Mouse (Mus musculus): ENCODE data around the gene Ncor2.

Ncor2 gene

DNA sequence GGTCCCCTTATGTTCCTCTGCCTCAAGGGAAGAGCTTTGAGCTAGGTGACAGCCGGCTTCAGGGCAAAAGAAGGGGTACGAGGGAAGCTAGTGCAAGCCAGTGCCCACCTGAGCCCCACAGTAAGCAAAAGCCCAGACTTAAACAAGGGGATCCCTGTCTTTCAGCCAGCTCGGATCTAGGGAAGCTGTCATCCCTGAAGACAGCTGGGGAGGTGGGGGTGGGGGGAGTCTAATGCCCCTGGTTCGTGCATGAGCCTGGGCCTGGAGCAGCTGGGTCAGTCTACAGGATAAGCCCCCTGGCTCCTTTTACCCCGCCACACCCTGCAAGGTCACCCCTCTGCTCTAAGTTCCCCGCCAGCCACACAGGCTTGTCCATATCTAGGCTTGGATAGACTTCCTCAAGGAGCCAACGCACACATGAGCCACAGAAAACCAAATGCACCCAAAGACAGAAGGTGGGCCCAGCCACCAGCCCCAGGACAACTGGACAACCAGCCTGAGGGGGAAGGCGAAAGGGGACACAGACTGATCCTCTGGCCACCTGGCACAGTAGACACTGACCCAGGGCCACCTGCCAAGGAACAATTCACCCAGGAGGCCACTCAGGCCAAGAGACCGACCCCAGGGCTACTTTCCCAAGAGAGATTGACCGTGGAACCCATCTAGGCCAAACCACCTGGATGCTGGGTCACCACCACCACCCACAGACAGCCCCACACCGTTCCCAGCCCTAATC lies 8.7 kb downstream of the Ncor2 start:
- DNase-seq (ENCODE audit: low spot score in 2 of 2): no peak

GRCm38 (mm10) chr5:125168101-125168500 lies 10.9 kb downstream of the Ncor2 start:
- DNase-seq (ENCODE audit: low spot score in 2 of 2): no peak

- DNase-seq (ENCODE audit: low spot score in 2 of 2): no peak
Observed at GRCm38 (mm10) chr5:125167524-125167923, 11.5 kb downstream of the Ncor2 start.

- no peak for DNase-seq (ENCODE audit: low spot score in 2 of 2)
Observed at GRCm38 (mm10) chr5:125165993-125166392, 13.0 kb downstream of the Ncor2 start.

DNA sequence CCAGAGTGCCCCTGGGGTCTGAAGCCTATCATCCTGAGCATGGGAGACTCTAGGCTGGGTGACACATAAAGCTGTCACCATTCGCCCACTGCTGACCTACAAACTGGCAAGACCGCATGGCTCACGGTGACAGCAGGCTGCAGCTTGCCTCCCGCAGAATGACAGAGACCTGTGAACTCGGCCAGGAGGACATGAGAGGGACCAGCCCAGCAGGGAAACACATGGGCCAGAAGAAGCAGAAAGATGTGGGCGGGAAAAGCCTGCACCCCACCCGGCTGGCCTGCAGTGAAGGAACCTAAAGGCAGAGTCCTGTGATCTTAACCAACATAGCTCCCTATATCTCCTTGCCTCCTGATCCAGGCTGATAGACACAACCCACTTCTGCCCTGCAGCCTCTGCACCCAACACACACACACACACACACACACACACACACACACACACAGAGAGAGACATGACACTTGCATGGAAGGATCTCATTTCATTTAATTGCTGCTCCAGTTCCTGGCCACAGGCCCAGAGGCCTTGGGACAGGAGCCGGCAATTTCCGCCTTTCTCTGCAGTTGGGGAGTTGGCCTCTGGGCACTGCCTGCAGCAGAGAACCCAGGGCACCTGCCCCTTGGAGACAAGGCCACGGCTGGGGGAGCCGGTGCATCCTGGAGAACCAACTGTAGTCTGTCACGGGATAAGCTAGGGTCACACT lies 14.4 kb downstream of the Ncor2 start:
- no peak for DNase-seq (ENCODE audit: low spot score in 2 of 2)

DNA sequence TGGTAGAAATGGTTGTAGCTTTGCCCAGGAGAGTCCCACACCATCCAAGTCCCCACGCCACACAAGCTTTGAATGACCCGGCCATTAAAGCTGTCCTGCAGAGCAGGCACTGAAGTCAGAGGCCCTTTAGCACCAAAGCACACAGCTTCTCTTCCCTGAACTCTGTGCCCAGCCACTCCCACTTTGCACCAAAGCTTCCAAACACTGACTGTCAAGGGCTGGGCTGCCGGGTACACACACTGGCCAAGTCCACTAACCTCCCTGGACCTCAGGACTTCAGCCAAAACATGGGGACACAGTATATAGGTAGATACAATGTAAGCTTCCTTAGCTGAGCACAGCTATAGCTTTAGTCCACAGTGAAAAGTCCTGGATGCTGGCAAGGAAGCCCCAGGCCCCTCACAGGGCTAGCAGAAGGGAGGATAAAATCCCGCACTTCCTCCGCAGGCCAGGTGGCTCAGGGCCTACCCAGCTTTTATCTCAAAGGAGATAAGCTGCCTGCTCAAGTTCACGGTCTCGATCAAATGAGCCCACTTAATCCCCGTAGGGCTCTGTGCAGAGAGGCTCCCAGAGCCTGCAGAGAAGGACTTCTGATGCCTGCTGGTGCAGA lies 15.5 kb downstream of the Ncor2 start:
- DNase-seq (ENCODE audit: low spot score in 2 of 2): no peak

- no peak for DNase-seq (ENCODE audit: low spot score in 2 of 2)
Observed at GRCm38 (mm10) chr5:125162461-125162860, 16.6 kb downstream of the Ncor2 start.

GRCm38 (mm10) chr5:125159804-125160405 lies 19.1 kb downstream of the Ncor2 start:
- DNase-seq (ENCODE audit: low spot score in 2 of 2): no peak

- no peak for DNase-seq (ENCODE audit: low spot score in 2 of 2)
Observed at GRCm38 (mm10) chr5:125159293-125159692, 19.7 kb downstream of the Ncor2 start.

DNA sequence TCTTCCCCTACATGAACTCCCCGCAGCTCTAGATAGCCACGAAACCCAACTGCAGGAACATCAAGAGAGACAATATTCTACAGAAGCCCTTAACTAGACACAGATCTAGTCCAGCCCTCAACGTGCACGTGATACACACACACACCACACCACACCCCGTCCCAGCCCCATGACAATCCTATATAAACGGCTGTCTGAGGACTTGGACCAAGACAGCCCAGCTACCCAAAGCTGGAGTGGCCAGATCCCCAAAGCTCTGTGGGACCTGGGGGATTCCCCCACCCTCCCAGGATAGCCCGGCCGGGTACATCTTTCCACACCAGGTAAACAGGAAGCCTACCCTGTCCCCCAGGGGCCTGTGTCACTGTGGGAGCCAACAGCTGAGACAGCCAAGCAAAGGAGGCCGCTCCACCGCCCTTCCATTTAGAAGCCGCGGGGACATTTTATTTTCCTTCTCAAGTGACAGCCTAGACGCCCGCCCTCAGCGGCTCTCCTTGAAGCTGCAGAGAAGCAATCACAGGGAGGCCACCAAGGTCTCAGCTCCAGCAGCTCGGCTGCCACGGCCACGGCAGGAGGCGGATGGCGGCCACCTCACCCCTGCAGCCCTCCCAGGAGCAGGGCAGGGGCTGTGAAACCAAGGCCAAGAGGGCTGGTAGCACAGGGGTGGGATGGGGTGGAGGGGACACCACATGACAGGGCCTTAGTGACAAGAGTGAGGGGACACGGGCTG lies 20.6 kb downstream of the Ncor2 start:
- DNase-seq (ENCODE audit: low spot score in 2 of 2): no peak

DNA sequence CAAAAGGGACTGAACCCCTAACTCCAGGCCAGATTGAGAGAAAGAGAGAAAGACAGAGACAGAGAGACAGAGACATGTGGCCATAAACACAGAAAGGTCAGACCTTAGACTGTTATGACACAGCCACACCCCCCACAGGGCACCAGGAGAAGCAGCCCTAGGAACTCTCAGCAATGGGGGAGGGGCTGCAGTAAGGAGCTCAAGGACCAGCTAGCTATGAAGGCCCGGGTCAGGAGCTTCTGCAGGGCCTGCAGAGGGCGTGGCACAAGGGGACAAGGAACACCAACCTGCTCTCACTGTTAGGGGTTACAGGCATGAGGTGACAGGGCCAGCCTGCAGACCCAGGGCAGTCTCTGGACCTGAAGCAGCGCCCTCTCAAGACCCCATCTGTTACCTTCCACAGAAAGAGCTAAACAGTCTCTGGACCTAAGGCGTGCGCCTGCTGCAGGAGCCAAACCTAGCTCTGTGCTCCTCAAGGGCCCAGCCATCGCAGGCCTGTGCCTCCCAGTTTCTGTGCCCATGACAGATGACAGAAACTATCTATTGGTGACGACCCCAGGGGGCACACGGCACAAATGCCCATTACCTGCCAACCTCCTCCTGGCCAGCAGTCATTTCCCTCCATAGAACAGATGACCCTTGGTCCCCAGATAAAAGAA lies 21.5 kb downstream of the Ncor2 start:
- no peak for DNase-seq (ENCODE audit: low spot score in 2 of 2)

- DNase-seq (ENCODE audit: low spot score in 2 of 2): no peak
Observed at GRCm38 (mm10) chr5:125156418-125157205, 22.4 kb downstream of the Ncor2 start.

DNA sequence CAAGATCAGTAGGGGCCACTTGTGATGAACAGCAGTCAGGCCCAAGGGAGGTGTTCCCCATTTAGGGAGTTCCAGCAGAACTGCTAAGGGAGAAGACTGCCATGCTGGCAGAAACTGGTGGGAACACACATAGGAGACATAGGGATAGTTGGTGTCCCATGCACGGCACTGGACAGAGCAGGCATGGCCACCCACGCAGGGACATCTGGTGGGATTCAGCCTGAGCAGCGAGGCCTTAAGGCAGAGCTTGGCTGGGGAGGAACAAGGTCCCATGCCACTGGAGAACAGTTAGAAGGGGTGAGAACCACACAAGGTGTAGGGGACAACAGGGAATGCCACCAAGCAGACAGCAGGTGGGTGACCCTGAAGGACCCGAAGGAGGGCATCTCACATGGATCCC lies 23.6 kb downstream of the Ncor2 start:
- no peak for DNase-seq (ENCODE audit: low spot score in 2 of 2)

GRCm38 (mm10) chr5:125154989-125155388 lies 24.0 kb downstream of the Ncor2 start:
- DNase-seq (ENCODE audit: low spot score in 2 of 2): no peak

DNA sequence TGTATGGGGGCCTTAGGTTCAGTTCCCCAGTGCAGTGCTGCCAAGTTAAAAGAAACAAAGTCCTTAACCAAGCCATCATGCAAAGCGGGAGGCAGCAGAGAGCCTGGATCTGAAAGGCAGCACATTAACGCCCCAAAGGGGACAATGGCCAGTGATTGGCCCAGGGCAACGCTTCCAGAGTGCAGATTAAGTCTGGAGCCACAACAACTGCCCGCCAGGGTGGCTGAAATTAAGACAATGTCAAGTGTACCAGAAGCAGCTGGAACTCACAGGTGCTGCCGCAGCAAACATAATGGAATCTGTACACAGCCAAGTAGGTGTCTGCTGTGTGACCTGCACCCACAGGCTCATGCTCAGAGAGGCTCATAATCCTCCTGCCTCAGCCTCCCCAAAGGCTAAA lies 24.8 kb downstream of the Ncor2 start:
- no peak for DNase-seq (ENCODE audit: low spot score in 2 of 2)

GRCm38 (mm10) chr5:125153201-125153816 lies 25.7 kb downstream of the Ncor2 start:
- no peak for DNase-seq (ENCODE audit: low spot score in 2 of 2)

DNA sequence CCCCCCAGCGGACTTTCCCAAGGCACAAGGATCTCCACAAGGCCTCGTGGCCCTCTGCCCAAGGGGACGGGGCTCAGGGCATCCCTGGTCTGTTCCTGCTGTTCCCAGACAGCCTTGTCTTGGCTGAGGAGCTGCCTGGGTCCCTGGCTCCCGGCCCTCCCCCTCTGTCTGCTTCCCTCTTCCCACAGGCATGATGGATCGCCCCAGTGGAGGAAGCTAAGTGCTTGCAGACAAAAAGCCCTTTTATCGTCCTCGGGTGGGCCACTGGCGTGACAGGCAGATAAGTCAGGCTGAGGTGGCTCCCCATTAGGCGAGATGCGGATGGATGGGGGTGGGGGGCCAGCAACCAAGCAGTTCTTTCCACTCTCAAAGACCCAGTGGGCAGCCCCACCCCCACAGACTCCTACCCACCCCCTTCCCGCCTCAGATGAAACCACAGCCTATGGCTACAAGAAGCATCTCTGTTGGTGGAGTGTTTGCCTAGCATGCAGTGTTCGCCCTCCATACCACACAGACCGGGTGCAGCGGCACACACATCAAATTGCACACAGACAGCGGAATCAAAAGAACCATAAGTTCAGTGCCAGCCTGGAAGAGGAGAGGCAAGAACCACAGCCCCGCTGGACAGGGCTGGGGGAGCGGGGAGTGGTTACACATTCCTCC lies 27.0 kb downstream of the Ncor2 start:
- no peak for DNase-seq (ENCODE audit: low spot score in 2 of 2)

DNA sequence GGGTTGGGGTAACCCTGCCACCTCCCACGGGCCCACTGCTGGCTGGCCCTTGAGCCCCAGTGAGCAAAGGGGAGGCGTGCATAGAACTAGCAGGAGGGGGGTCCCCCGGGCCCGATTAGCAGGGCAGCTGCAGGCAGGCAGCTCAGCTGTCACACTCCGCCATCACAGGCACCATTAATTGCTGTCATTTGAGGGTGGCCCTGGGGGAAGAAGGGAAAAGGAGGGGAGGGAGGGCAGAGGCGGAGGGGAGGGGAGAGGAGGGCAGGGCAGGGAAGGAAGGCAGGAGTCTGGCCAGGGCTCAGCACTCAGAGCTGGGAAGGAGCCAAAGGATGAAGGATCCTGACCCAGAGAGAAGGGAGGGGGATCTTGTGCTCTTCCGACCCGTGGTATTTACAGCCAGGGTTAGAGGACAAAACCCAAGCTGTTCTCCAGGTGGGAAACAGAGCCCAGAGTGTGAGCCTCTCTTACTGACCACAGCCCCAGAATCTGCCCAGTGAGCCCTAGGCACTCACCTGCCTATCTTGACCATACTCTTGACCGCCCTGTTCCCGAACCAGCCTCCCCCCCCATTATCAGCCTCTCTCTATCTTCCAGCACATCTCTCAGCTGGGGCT lies 28.0 kb downstream of the Ncor2 start:
- no peak for DNase-seq (ENCODE audit: low spot score in 2 of 2)

DNA sequence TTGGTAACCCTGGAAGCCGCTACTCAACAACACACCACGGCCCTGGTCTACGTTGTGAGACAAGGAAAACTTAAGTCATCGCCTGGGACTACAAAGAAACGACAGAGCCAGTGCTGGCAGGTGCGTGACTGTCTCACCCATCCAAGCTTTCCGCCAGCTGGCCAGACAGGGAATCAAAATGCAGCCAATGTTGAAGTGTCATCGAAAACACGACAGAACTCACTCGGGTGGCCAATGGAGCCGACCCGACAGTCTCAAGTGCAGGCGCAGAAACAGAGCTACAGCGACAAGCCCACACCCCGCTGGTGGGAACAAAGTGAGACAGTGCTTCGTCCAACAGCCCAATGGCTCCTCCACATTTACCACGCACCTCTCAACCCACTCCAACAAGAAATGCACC lies 29.9 kb downstream of the Ncor2 start:
- DNase-seq (ENCODE audit: low spot score in 2 of 2): no peak

All from frontal cortex, postnatal 25 days (tissue).